Mouse (Mus musculus): Measurements from ENCODE around the gene Nbea. TPM values are rescaled to one million over a fixed set of nuclear protein-coding genes. Genes with fewer than 3 reads are reported as not detected.

The Nbea gene
- polyA plus RNA-seq, 1 experiment: 3.2 TPM

DNA sequence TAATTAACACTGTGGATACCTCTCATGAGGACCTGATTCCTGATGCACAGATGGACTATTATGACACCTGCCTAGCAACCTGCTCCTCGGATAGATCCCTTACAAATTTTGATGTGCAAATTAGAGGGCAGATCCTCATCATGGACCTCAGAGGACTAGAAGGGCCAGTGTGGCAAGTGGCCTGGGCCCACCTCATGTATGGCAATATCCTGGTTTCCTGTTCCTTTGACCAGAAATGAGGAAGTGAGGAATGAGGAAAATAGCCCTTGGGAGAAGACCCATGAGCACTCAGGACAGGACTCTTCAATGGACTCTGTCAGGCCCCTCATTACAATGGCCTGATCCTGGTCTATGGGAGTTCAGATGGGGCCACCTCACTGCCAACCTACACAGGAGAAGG is 336.4 kb downstream of the Nbea start:
- DNase-seq (ENCODE audit: low read depth, low spot score): no peak
- 86% methylated on average over 1 of the region's 1 CpGs for WGBS

DNA sequence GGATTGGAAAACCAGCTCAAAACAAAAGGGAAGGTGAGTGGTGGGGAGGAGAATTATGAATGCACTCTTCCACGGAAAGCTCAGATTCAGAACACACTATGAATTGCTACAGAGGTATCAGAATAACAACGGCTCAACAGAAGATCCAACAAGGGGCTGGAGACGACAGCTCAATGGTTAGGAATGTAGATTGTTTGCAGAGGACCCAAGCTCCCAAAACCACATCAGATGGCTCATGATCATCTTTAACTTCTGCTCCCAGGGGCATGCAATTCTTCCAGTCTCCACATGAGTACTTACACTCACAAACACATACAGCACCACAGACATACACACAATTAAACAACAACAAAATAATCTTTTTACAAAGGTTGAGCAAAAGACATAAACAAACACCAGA is 346.3 kb downstream of the Nbea start:
- no peak for DNase-seq (ENCODE audit: low read depth, low spot score)
- 79% methylated on average over 3 of the region's 3 CpGs for WGBS

DNA sequence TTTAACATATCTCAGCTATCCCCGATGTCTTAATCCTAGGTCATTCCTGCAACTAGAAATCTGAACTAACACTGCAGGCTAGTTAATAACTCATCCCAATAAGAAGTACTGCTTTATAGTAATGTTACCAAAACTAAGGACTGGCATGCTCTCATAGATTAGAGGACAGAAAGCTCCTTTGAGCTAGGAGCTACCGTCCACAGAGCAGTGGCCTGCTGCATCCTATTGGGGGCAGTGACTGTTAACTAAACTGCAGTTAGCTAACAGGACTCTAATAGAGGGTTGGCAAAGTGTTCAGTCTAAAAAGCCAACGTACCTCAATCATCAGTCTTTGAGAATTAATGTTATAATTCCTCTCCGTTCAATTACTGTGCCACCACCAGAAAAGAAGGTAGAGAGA is 348.3 kb downstream of the Nbea start:
- WGBS: 63% methylated on average over 4 of the region's 4 CpGs
- no peak for DNase-seq (ENCODE audit: low read depth, low spot score)

DNA sequence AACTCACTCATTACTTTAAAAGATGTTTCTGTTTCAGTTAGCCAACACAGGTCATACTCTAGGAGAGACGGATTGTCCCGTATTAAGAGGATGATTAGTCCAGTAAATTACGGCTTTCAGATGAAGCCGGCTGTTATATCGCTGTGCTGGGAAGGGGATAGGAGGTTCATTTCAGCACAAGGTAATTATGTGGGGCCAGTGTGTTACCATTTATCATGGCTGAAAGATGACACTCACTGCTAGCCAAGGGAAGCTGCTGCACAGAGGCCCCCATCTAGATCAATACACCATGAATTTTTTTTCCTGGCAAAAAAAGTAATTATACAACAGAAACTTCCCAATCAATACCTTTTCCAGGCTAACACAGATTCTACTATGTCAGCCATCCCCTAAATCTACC is 353.3 kb downstream of the Nbea start:
- no peak for DNase-seq (ENCODE audit: low read depth, low spot score)
- WGBS: 85% methylated on average over 5 of the region's 5 CpGs

DNA sequence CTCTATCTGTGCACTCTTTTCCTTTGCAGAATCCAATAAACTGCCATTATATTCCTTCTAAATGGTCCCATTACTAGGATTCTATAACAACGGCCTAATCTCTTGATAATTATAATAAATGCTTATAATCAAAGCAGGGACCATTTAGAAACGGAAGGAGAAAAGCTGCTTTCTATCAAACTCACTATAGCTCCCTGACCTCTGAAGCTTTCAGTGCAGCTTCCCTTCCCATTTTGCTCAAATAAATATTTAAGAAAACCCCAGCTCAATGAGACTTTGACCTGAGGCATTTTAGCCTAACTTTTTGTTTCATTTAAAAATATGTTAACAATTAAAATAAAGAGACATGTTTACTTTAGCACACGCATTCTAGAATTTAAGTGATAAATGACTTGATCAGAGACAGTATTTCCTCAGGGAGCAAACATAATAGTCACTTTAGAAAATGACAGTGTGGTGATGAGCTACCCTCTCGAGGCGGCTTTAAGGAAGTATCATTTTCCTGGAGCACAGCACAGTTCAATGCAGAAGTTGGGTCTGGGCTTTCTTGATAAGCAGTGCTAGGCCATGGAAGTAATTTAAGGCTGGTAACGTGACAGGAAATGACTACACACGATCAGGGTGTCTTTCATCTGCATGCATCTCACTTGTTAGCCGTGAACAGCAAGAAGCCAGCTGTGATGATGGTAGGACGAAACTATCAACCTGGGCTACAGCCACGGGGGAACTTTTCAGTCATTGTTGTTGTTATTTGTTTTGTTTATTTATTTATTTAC is 354.8 kb downstream of the Nbea start:
- 65% methylated on average over 10 of the region's 10 CpGs for WGBS
- no peak for DNase-seq (ENCODE audit: low read depth, low spot score)

DNA sequence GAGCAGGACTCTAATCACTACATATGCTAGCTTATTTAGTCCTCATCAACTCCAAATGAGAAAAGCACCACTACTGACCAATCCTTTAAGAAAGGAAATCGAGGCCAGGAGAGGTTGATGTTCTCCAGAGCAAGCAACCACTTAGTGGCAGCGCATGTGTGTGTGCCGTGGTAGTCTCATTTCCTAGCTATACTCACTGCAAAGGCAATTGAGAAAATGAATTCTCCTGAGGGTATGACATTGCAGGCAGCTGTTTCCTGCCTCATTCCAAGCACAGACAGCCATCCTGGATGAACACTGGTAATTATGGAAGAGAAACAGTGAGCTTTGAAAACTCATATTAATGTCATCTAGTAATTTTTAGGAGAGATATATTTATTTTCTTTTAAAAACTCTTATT is 358.6 kb downstream of the Nbea start:
- WGBS: 77% methylated on average over 3 of the region's 3 CpGs
- DNase-seq (ENCODE audit: low read depth, low spot score): no peak

DNA sequence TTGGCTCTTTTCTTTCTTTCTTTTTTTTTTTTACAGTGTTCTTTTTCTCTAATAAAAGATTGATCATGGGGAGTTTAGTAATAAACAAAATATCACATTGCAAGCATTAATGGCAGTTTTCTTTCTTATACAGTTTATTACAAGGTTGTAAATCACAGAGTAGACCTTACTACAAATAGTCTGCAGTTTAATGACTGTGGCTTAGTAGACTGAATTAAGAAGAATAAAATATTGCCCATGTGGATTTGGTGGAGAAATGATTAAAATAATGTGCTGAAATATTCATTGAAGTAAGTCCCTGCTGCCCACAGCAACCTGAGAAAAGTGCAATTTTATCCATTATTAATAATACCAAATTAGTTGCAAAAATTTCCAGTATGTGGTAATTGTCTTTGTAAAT is 363.9 kb downstream of the Nbea start:
- DNase-seq (ENCODE audit: low read depth, low spot score): no peak

DNA sequence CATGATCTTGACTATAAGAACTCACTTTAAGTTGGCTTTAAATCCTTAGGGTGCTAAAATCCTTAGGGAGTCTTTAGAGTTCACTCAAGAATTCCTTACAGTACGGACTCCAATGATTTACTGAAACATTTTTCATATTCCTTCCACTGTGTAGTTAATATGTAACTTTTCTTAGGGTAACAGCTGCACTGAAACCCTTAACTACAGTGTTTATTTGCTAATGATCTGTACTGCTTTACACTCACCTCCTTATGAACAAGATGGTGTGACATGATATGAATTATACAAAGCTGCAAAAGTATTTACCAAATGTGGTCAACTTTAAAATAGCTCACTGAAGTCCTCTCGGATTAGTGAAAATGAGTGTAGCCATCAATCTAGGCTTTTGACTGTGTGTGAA is 365.4 kb downstream of the Nbea start:
- WGBS: 30% methylated on average over 2 of the region's 2 CpGs
- no peak for DNase-seq (ENCODE audit: low read depth, low spot score)

DNA sequence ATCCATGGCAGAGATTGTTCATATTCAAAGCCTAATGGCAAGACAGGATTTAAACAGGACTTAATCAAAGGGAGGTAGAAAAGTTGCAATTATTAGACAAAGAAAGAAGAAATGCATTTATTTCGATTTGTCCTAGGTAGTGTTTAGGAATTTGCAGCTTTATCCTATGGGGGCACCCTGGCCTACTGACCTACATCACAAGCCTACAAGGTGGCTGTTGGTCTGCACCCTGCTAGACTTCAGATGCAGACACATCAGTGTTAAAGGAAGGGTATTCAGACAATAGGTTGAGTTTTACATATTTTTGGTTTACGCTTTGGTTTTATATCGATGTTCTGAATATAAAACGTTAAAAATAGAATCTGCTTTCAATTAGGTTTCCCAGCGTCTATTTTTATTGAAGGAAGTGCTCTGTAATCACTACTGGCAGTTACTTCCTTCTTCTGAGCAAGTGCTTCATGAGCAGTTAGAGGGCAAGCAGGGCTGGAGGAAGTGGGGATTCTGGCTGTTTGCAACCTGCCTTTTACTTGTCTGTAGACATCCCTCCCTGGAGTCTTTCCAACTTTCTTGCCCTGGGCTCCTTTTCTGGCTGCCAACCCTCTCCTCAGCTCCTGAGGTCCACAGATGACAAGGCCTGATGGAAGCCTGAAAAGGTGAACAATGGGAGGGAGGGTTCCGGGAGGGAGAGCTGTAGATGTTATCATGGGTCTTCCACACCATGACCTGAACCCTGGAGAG is 366.7 kb downstream of the Nbea start:
- no peak for DNase-seq (ENCODE audit: low read depth, low spot score)
- 38% methylated on average over 6 of the region's 6 CpGs for WGBS

DNA sequence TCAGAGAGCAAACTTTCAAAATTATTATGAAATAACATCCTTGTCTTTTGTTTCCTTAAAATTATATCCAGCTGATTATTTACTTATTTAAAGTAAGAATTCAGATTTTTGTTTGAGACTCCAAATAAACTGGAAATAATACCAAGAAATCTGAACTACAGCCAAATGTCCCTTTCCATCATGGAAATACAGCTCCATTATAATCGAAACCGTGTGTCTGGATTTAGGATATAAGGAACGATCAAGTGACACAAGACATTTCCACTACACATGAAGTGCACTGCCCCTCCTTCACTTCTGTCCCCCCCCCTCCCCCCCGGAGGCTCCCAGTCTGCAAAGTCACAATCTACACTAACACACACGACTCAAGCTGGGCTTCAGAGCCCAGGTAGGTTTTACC is 367.4 kb downstream of the Nbea start:
- 70% methylated on average over 5 of the region's 5 CpGs for WGBS
- DNase-seq (ENCODE audit: low read depth, low spot score): no peak

DNA sequence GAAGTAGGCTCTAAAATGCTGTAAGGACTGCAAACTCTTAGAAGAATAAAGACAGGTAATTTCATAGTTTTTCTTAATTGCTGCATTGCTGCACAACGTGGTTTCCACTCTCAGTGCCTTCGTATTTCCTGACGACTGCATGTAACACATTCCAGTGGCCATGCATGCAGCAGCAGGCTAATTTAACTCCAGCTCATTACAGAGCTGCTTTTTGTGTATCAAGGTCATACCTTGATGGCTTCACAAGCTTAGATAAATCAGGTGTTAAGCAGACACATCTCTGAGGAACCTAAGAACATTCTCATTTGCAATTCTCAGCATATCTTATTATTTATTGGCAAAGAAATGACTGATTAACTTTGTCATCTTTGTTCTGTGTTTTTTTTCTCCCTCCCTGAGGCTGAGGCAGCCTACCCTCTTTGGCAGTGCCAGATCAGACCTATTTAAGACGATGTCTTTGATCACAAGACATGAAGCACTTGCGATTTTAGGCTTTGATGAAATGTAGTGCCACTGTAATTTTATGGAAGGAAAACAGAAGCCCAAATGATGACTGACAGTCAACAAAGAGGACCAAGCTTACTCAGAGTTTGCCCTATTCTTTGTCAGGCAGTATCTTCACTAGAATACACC is 368.4 kb downstream of the Nbea start:
- no peak for DNase-seq (ENCODE audit: low read depth, low spot score)
- 82% methylated on average over 5 of the region's 5 CpGs for WGBS

DNA sequence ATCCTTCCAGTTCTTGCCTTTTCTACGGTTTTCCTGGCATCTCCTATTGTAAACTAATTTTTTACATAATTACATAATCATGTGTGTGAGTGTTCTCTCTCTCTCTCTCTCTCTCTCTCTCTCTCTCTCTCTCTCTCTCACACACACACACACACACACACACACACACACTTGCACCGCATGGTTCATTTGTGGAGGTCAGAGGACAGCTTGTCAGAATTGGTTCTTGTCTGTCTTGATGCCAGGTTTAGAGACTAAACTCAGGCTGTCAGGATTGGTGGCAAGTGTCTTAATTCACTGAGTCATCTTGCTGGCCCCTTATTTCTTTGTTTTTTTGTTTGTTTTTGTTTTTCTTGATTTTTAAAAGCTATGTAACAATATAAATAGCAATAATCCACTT is 388.7 kb downstream of the Nbea start:
- DNase-seq (ENCODE audit: low read depth, low spot score): no peak
- 59% methylated on average over 2 of the region's 2 CpGs for WGBS

DNA sequence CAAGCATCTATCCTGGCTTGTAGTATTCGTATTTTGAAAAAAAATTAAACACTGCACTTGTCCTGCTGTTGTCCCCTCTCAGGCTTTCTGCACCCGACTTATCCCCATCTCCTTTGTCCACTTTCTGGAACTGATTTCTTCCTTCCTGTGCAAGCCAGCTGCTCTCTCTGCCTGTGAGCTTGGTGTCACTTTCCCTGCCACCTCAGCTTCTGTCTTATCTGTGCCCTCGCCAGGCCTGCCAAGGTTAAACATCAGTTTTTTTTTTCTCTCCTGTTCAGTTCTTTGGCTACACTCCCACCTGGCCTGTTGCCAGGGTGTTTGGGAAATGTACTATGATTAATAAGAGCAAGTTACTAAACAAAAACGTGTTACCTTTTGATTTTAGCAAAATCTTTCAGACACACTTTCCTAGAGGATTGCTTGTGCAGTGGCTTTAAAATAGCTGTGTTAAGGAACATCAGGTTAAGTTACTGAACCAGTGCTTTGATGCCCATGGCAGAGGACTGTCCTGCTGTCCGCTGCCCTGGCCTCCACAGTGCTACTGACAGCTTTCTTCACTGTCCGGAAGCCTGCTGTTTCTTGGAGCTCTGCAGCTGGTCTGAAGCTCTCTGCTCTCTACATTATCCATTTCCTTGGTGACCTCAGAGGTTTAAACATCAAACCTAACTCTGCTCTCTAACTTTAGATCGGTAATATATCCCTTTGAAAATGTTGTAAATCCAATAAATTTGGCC is 389.5 kb downstream of the Nbea start:
- WGBS: 50% methylated on average over 7 of the region's 7 CpGs
- no peak for DNase-seq (ENCODE audit: low read depth, low spot score)

DNA sequence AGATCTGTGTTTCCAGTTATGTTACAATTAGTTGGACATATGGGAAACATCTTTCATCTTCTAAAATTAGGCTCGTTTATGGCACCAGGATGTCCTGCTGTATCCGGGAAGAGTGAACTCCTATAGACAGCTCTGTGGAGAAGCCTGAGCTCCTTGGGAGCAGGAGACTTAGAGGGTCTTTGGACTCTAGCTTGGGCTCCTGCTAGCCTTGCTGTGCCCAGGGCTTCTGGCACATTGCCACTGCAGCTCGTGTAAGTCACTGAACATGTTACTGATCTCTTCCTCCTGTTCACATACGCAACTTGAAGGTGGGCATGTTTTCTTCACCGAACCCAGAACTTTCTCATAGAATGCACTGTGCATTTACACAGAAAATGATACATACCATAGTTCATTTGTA is 391.2 kb downstream of the Nbea start:
- 71% methylated on average over 5 of the region's 5 CpGs for WGBS
- DNase-seq (ENCODE audit: low read depth, low spot score): no peak

DNA sequence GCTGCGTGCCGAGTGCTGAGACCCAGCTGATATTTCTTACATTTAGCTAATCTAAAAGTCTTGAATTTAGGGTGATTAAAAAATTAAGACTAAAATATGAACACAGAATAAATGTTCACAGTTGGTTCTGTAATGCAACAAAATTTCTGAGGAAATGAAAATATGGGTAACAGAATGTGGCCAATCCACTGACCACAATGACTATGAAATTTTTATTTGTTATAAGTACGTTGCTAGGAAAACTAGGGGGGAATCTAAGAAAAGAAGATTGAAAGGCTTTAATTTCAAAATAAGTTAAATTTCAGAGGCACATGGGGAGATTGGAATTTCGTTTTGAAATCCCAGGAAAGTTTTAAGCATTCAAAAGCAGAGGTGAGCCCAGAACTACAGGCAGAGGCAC is 392.9 kb downstream of the Nbea start:
- no peak for DNase-seq (ENCODE audit: low read depth, low spot score)
- WGBS: 84% methylated on average over 4 of the region's 4 CpGs

DNA sequence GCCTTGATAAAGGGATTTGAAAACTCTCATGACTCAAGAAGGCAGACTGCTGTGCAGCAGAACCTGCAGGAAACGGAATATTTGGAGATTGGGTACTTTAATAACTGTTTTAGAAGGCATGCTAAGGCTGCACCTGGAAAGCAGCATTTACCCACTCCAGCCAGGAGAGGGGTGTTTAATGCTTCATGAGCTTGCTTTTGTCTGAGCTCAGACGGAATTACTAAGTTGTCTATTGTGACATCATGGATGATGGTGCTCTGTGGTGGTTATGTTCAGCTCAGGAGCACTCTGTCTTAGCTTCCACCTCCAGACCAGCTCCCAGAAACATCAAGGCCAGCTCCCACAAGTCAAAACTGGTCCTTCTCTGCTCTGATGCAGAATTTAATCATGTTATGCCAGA is 393.6 kb downstream of the Nbea start:
- DNase-seq (ENCODE audit: low read depth, low spot score): no peak
- WGBS: 68% methylated on average over 2 of the region's 2 CpGs

DNA sequence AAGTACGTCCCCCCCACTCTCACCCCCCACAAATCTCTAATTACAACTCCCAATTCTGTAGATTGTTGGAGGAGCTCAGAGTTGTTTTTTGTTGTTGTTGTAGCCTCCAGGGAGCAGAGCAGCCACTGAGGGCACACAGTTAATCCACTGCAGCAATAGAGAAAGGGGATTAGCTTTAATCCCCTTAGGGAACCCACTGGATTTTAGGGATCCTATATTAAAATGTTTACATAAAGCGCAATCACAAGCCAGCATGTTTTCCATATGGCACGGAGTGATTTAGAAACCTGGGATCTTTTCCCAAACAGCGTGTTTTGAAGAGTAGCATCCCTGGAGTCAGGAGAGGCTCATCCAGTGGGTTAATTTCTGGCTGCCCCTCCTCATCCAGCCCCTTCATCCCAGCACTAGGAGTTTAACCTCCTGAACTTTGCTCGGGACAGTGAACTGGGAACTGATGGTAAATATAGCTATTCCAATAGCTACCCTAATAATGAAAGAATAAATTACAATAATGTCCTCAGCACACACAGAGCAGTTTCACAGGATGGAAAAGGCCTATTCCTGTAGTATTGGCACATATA is 394.8 kb downstream of the Nbea start:
- no peak for DNase-seq (ENCODE audit: low read depth, low spot score)
- 70% methylated on average over 5 of the region's 5 CpGs for WGBS

DNA sequence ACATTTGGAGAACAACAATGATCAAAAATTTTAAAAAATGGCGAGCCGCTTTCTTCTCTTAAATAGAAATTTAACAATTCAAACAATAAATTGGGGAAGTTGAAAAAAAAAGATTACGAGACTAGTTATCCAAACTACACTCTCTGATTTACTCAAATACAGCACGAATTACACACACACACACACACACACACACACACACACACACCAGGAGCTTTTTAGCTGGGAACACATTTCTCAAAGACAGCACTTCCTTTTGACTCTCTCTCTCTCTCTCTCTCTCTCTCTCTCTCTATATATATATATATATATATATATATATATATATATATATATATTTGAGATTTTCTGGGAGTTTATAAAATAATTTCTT is 395.3 kb downstream of the Nbea start:
- WGBS: 34% methylated on average over 4 of the region's 4 CpGs
- no peak for DNase-seq (ENCODE audit: low read depth, low spot score)

DNA sequence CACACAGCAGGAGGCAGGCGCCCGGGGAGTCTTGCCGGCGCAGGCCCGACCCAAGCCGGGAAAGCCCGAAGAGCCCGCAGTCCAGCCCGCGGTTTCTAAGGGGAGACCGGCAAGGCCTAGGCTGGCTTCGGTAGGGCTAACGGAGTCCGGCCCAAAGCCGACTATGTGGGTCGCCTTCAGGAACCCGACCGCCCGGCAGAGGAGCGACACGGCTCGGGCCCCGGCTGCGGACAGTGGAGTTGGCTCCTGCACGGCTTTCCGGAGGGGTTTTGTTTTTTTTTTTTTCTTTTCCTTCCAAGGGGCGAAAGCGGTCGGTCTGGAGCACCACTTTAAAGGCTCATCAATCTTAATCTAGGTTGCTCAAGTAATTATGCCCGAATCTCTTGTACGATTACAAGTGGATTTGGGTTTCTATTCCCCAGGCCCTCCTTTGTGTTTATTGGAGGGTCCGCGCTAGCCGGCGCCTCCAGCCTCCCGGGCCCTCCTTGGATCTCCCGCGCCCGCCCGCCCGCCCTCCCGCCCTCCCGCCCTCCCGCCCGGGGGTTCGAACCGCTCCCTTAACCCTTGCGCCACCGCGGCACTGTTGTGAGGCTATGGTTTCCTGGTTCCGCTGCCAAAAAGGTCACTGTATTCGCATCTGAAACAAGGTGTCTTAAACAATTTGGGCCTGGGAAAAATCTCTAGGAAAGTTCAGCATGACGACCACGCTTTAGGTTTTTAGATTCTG is 395.9 kb downstream of the Nbea start:
- no peak for DNase-seq (ENCODE audit: low read depth, low spot score)
- 4% methylated on average over 54 of the region's 54 CpGs for WGBS
